Comparison of ENCODE assay signal across 46 mouse cellular contexts in genomic region chr19:58717925-58718324, GRCm38 (mm10). TPM values are rescaled to one million over a fixed set of nuclear protein-coding genes. Genes with fewer than 3 reads are reported as not detected.
"Had no signal": no experiment of that assay in that cellular context is flagged by ENCODE, and none has a peak within 500 bp of the region (broad histone marks: within the 10 kb centered on the region; RNA-seq: fewer than 3 reads in every experiment).

No protein-coding gene starts in this region.

- H3K27me3 ChIP-seq: heart, embryonic 12.5 days; heart, embryonic 13.5 days; heart, embryonic 15.5 days; hindbrain, embryonic 12.5 days; hindbrain, embryonic 13.5 days; hindbrain, embryonic 15.5 days; intestine, embryonic 15.5 days; kidney, embryonic 15.5 days had no signal

- H3K36me3 ChIP-seq: heart, embryonic 10.5 days; heart, embryonic 12.5 days; heart, embryonic 13.5 days; heart, embryonic 15.5 days; hindbrain, embryonic 10.5 days; hindbrain, embryonic 12.5 days; hindbrain, embryonic 13.5 days; hindbrain, embryonic 15.5 days; intestine, embryonic 15.5 days; kidney, embryonic 15.5 days had no signal

- H3K4me1 ChIP-seq: heart, embryonic 10.5 days; heart, embryonic 12.5 days; heart, embryonic 13.5 days; heart, embryonic 15.5 days; hindbrain, embryonic 10.5 days; hindbrain, embryonic 12.5 days; hindbrain, embryonic 13.5 days; hindbrain, embryonic 15.5 days; intestine, embryonic 15.5 days; kidney, embryonic 15.5 days had no signal

- H3K9ac ChIP-seq: heart, embryonic 12.5 days; heart, embryonic 13.5 days; heart, embryonic 15.5 days; hindbrain, embryonic 12.5 days; hindbrain, embryonic 13.5 days; hindbrain, embryonic 14.5 days; hindbrain, embryonic 15.5 days; intestine, embryonic 15.5 days; kidney, embryonic 15.5 days had no signal

- H3K27ac ChIP-seq: heart, adult 2 months; heart, embryonic 10.5 days; heart, embryonic 13.5 days; heart, embryonic 15.5 days; hindbrain, embryonic 10.5 days; hindbrain, embryonic 12.5 days; hindbrain, embryonic 13.5 days; hindbrain, embryonic 14.5 days; hindbrain, embryonic 15.5 days; hindbrain, postnatal 0 days; intestine, embryonic 15.5 days; kidney, embryonic 15.5 days; kidney, postnatal 0 days; layer of hippocampus, adult 2 months had no signal

- ATAC-seq: hindbrain, embryonic 16.5 days; hindbrain, postnatal 0 days; inflammation-experienced regulatory T-cells, adult 6 months; intestine, embryonic 15.5 days; intestine, embryonic 16.5 days; intestine, postnatal 0 days had no signal

- H3K4me3 ChIP-seq: heart, adult 2 months; heart, embryonic 10.5 days; heart, embryonic 12.5 days; heart, embryonic 13.5 days; heart, embryonic 15.5 days; hindbrain, embryonic 10.5 days; hindbrain, embryonic 12.5 days; hindbrain, embryonic 13.5 days; hindbrain, embryonic 15.5 days; intestine, embryonic 15.5 days; kidney, embryonic 15.5 days; layer of hippocampus, adult 2 months had no signal

- H3K9me3 ChIP-seq: heart, embryonic 10.5 days; heart, embryonic 12.5 days; heart, embryonic 13.5 days; heart, embryonic 15.5 days; hindbrain, embryonic 10.5 days; hindbrain, embryonic 12.5 days; hindbrain, embryonic 13.5 days; hindbrain, embryonic 15.5 days; intestine, embryonic 15.5 days; kidney, embryonic 15.5 days had no signal

- H3K4me2 ChIP-seq: heart, embryonic 11.5 days; heart, embryonic 12.5 days; heart, embryonic 13.5 days; heart, embryonic 15.5 days; hindbrain, embryonic 12.5 days; hindbrain, embryonic 13.5 days; hindbrain, embryonic 14.5 days; hindbrain, embryonic 15.5 days; intestine, embryonic 15.5 days; kidney, embryonic 15.5 days had no signal

- DNase-seq: heart, adult 2 months; heart, postnatal 14 days; heart, postnatal 36 days; heart, postnatal 4 days; kidney, adult 11 months; kidney, adult 18-20 months; kidney, adult 2 months; kidney, adult 8-10 months; kidney, adult 9 months; kidney, postnatal 10 days; kidney, postnatal 14 days; kidney, postnatal 25 days; kidney, postnatal 36 days; kidney, postnatal 4 days; layer of hippocampus, adult 9-11 months; layer of hippocampus, postnatal 36 days had no signal

RNA-seq across cellular contexts. Expression of gene Pnliprp1, which starts 10.8 kb away (rescaled TPM):
- total RNA-seq: heart, adult 2 months; heart, adult 8-10 months; heart, postnatal 14 days; heart, postnatal 25 days; heart, postnatal 36 days; hematopoietic stem cell, adult 5-6 weeks; hindbrain, postnatal 0 days; layer of hippocampus, adult 18-20 months; layer of hippocampus, adult 2 months; layer of hippocampus, adult 8-10 months; layer of hippocampus, postnatal 10 days; layer of hippocampus, postnatal 14 days; layer of hippocampus, postnatal 25 days; layer of hippocampus, postnatal 36 days had no signal
- polyA plus RNA-seq: hindbrain, embryonic 10.5 days; hindbrain, embryonic 11.5 days; hindbrain, embryonic 12.5 days; hindbrain, embryonic 14.5 days; hindbrain, embryonic 16.5 days; hindbrain, postnatal 0 days; inflammation-experienced regulatory T-cells, adult 6 months; kidney, postnatal 0 days had no signal

RNA-seq across cellular contexts. Expression of gene Pnliprp2, which starts 41.6 kb away (rescaled TPM):
- total RNA-seq: heart, adult 2 months; heart, adult 8-10 months; heart, postnatal 14 days; heart, postnatal 25 days; heart, postnatal 36 days; hematopoietic stem cell, adult 5-6 weeks; hindbrain, postnatal 0 days; layer of hippocampus, postnatal 14 days; layer of hippocampus, postnatal 25 days had no signal
- polyA plus RNA-seq: heart, adult 2 months; heart, embryonic 14.5 days; heart, postnatal 0 days; hindbrain, embryonic 10.5 days; hindbrain, embryonic 12.5 days; hindbrain, embryonic 13.5 days; hindbrain, embryonic 15.5 days; hindbrain, postnatal 0 days; inflammation-experienced regulatory T-cells, adult 6 months; kidney, adult 2 months had no signal
